Mouse (Mus musculus): ENCODE data around the gene Ntf5. TPM values are rescaled to one million over a fixed set of nuclear protein-coding genes. Genes with fewer than 3 reads are reported as not detected.

Gene Ntf5
- total and polyA plus RNA-seq, 2 experiments from 2014 or later: not detected

DNA sequence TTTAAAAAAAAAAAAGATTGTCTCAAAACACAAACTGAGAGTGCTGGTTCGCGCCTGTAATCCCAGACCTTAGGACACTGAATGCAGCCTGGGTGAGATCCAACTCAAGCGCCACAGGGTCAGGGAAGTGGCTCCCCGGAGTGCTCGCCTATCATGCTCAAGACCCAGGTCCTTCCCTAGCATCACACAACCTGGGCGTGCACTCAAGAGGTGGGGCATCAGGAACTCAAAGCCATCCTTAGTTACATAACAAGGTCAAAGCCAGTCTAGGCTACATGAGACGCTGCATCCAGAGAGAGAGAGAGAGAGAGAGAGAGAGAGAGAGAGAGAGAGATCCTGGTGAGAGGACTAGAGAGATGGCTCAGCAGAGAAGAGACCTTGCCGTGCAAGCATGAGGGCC, 13.1 kb downstream of the Ntf5 start:
- TF ChIP-seq CTCF (IDR thresholded peaks at IDR 0.05): no peak
- Histone ChIP-seq H3K36me3 (ENCODE audit: insufficient read depth, low read length) (peaks cover 86% of the 10 kb centered on the region), H3K4me2 (ENCODE audit: low read depth, low read length, poor library complexity, severe bottlenecking) (no peak overlapping the region), H3K4me1 (ENCODE audit: insufficient read depth, low read length) (no peaks in the 10 kb centered on the region), H3K4me3 (ENCODE audit: low read depth, low read length) (no peak overlapping the region), H3K27me3 (ENCODE audit: insufficient read depth, low read length) (no peaks in the 10 kb centered on the region), H3K9ac (replicated peaks; ENCODE audit: low read length, poor library complexity, severe bottlenecking) (no peak overlapping the region), H3K9me3 (ENCODE audit: low read length) (no peaks in the 10 kb centered on the region), H3K27ac (ENCODE audit: low read depth, low read length) (no peak overlapping the region)
- DNase-seq (ENCODE audit: low spot score): no peak
- ATAC-seq (ENCODE audit: low FRiP score): no peak
- 93% methylated on average over 8 of the region's 8 CpGs for WGBS

DNA sequence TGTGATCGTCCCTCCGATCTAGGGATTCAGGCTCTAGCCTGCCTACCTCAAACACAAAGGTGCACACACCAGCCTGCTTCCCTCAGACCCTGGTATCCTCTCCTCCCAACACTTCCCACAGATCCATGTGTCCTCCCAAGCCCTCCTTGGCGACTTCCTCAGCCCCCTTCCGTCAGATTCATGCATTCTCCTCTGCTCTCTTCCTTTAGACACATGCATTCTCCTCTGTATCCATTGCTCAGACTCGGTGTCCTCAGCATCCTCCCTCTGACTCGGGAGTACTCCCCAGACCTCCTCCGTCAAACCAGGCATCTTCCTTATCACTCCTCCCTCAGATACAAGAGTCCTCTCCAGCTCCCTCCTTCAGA, 20.3 kb downstream of the Ntf5 start:
- Histone ChIP-seq H3K4me1 (ENCODE audit: insufficient read depth, low read length) (peaks cover 15% of the 10 kb centered on the region; the same call in 1 of the 2 replicates), H3K4me3 (ENCODE audit: low read depth, low read length) (peak overlapping the region; percentile 67), H3K4me2 (ENCODE audit: low read depth, low read length, poor library complexity, severe bottlenecking) (peak overlapping the region; percentile 95), H3K27me3 (ENCODE audit: insufficient read depth, low read length) (no peaks in the 10 kb centered on the region), H3K27ac (ENCODE audit: low read depth, low read length) (peak overlapping the region; percentile 65), H3K9ac (replicated peaks; ENCODE audit: low read length, poor library complexity, severe bottlenecking) (peak overlapping the region; percentile 66), H3K36me3 (ENCODE audit: insufficient read depth, low read length) (peaks cover 28% of the 10 kb centered on the region), H3K9me3 (ENCODE audit: low read length) (no peaks in the 10 kb centered on the region)
- DNase-seq (ENCODE audit: low spot score): no peak
- WGBS: under 1% methylated on average over 7 of the region's 7 CpGs
- ATAC-seq (ENCODE audit: low FRiP score): no peak
- TF ChIP-seq CTCF (IDR thresholded peaks at IDR 0.05): no peak

DNA sequence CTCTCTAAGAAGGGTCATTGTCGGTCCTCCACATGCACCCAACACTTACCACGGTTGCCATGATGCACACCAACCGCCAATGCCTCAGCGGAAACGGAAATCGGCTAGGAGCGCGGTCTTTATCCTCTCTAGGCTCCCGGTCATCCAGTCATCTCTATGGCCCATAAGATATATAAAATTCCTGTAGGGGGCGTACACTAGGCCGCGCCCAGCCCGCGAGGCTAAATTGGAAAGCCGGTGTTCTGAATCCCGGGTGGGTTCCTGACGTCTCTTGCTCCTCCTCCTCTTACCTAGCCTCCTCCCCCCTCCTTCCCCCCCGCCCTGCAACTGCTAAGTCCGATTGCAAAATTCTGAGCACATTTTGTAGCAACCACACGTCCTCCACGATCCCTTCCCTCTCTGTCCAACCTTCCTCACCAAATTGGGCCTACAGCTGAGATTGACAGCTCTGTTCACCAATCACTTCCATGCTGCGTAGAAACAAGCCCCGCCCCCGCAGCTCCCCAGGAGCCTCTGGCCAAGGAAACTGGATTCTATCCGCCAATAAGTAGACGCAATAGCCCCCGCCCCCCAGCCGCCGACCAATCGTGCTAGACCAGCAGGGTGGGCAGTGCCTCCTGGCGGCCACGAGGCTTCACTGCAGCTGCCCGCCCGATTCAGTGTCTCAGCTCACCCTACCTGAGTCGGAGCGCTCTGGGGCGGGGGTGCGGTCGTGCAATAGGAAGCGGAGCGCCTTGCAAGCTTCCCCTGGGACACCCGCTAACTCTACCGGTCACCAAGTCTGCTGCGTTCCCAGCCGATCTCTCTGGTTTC, 20.9 kb downstream of the Ntf5 start, which contains the start of gene Gys1:
Gene Gys1 (plus strand): TSS at position 642 of the 813 bp plus-strand sequence.
- Histone ChIP-seq H3K36me3 (ENCODE audit: insufficient read depth, low read length) (peaks cover 22% of the 10 kb centered on the region), H3K27me3 (ENCODE audit: insufficient read depth, low read length) (no peaks in the 10 kb centered on the region), H3K9me3 (ENCODE audit: low read length) (no peaks in the 10 kb centered on the region), H3K9ac (replicated peaks; ENCODE audit: low read length, poor library complexity, severe bottlenecking) (peak within 1 kb of the TSS; percentile 66), H3K4me3 (ENCODE audit: low read depth, low read length) (peak within 1 kb of the TSS; percentile 67), H3K27ac (ENCODE audit: low read depth, low read length) (peak within 1 kb of the TSS; percentile 65), H3K4me1 (ENCODE audit: insufficient read depth, low read length) (peaks cover 15% of the 10 kb centered on the region; the same call in 1 of the 2 replicates), H3K4me2 (ENCODE audit: low read depth, low read length, poor library complexity, severe bottlenecking) (peak within 1 kb of the TSS; percentile 95)
- peak; percentile 98 for TF ChIP-seq CTCF (IDR thresholded peaks at IDR 0.05)
- DNase-seq (ENCODE audit: low spot score) (peak; percentile 100), ATAC-seq (ENCODE audit: low FRiP score) (peak; percentile 96)
- under 1% methylated on average over 45 of the region's 45 CpGs for WGBS

DNA sequence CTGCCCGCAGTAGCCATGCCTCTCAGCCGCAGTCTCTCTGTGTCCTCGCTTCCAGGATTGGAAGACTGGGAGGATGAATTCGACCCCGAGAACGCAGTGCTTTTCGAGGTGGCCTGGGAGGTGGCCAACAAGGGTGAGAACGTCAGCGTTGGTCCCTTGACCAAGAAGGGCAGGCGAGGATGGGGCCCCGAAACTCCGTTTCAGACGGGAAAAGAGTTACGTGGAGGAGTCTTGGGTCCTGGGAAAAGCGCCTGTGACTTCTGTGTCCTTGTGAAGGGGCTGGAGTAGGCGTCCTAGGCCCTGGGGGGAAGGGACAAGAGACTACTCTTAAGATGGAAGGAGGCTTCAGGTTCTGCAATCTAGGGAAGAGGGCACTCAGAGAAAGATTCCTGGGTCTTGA, 21.5 kb downstream of the Ntf5 start:
- Histone ChIP-seq H3K4me2 (ENCODE audit: low read depth, low read length, poor library complexity, severe bottlenecking) (peak overlapping the region; percentile 88), H3K27ac (ENCODE audit: low read depth, low read length) (peak overlapping the region; percentile 55), H3K36me3 (ENCODE audit: insufficient read depth, low read length) (peaks cover 18% of the 10 kb centered on the region), H3K4me3 (ENCODE audit: low read depth, low read length) (peak overlapping the region; percentile 67), H3K9ac (replicated peaks; ENCODE audit: low read length, poor library complexity, severe bottlenecking) (peak overlapping the region; percentile 50), H3K4me1 (ENCODE audit: insufficient read depth, low read length) (peaks cover 15% of the 10 kb centered on the region; the same call in 1 of the 2 replicates), H3K9me3 (ENCODE audit: low read length) (no peaks in the 10 kb centered on the region), H3K27me3 (ENCODE audit: insufficient read depth, low read length) (no peaks in the 10 kb centered on the region)
- ATAC-seq (ENCODE audit: low FRiP score) (no peak), DNase-seq (ENCODE audit: low spot score) (peak; percentile 31)
- no peak for TF ChIP-seq CTCF (IDR thresholded peaks at IDR 0.05)
- 2% methylated on average over 16 of the region's 16 CpGs for WGBS

DNA sequence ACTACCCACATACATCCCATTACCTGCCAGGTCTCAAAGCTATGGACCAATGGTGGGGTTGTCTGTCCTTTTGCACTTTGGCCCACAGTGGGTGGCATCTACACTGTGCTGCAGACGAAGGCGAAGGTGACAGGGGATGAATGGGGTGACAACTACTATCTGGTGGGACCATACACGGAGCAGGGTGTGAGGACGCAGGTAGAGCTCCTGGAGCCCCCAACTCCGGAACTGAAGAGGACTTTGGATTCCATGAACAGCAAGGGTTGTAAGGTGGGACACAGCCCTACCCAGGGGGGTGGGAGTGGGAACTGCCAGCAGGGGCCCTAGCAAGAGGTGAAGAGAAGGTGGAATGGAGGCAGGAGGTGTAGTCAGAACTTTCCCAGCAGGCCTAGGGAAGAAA, 22.9 kb downstream of the Ntf5 start:
- H3K9me3 ChIP-seq (ENCODE audit: low read length): no peaks in the 10 kb centered on the region
- DNase-seq (ENCODE audit: low spot score) (no peak), ATAC-seq (ENCODE audit: low FRiP score) (no peak)
- H3K4me3 ChIP-seq (ENCODE audit: low read depth, low read length): no peak overlapping the region
- H3K27me3 ChIP-seq (ENCODE audit: insufficient read depth, low read length): no peaks in the 10 kb centered on the region
- H3K4me2 ChIP-seq (ENCODE audit: low read depth, low read length, poor library complexity, severe bottlenecking): no peak overlapping the region
- TF ChIP-seq CTCF (IDR thresholded peaks at IDR 0.05): no peak
- 97% methylated on average over 5 of the region's 5 CpGs for WGBS
- no peak overlapping the region for H3K27ac ChIP-seq (ENCODE audit: low read depth, low read length)
- H3K9ac ChIP-seq (replicated peaks; ENCODE audit: low read length, poor library complexity, severe bottlenecking): 0 out of 2 replicates have a peak overlapping the region, but pooled peaks have one; percentile 19
- peaks cover 15% of the 10 kb centered on the region; the same call in 1 of the 2 replicates for H3K36me3 ChIP-seq (ENCODE audit: insufficient read depth, low read length)
- H3K4me1 ChIP-seq (ENCODE audit: insufficient read depth, low read length): peaks cover 15% of the 10 kb centered on the region; the same call in 1 of the 2 replicates

DNA sequence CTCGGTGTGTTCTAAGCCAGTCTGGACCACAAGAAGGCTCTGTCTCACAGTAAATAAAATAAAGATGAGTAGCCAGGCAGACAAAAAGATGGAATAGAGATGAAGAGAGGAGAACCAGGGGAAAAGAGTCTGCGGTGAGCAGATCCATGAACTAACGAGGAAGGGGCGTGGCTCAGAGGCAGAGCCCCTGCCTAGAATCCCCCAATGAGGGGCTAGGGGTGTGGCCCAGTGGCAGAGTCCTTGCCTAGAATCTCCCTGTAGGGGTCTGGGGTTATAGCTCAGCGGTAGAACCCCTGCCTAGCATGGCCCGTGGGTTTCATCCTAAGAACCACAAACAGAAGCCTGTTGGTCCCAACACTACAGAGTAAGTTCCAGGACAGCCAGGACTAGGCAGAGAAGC, 23.6 kb downstream of the Ntf5 start:
- Histone ChIP-seq H3K4me3 (ENCODE audit: low read depth, low read length) (no peak overlapping the region), H3K9ac (replicated peaks; ENCODE audit: low read length, poor library complexity, severe bottlenecking) (0 out of 2 replicates have a peak overlapping the region, but pooled peaks have one; percentile 19), H3K4me1 (ENCODE audit: insufficient read depth, low read length) (peaks cover 15% of the 10 kb centered on the region; the same call in 1 of the 2 replicates), H3K4me2 (ENCODE audit: low read depth, low read length, poor library complexity, severe bottlenecking) (no peak overlapping the region), H3K36me3 (ENCODE audit: insufficient read depth, low read length) (peaks cover 11% of the 10 kb centered on the region; the same call in 1 of the 2 replicates), H3K27ac (ENCODE audit: low read depth, low read length) (no peak overlapping the region), H3K27me3 (ENCODE audit: insufficient read depth, low read length) (no peaks in the 10 kb centered on the region), H3K9me3 (ENCODE audit: low read length) (no peaks in the 10 kb centered on the region)
- TF ChIP-seq CTCF (IDR thresholded peaks at IDR 0.05): no peak
- no peak for DNase-seq (ENCODE audit: low spot score)
- 24% methylated on average over 6 of the region's 6 CpGs for WGBS
- ATAC-seq (ENCODE audit: low FRiP score): no peak

All from midbrain, postnatal 0 days (tissue).